Mouse (Mus musculus): ENCODE data around the gene Sphkap. TPM values are rescaled to one million over a fixed set of nuclear protein-coding genes. Genes with fewer than 3 reads are reported as not detected.
A peak's percentile ranks its signal among the peaks of the same experiment; 100 is the strongest.

Sphkap gene
- total RNA-seq, 2 experiments from 2014 or later = 1.2 to 1.6 TPM

DNA sequence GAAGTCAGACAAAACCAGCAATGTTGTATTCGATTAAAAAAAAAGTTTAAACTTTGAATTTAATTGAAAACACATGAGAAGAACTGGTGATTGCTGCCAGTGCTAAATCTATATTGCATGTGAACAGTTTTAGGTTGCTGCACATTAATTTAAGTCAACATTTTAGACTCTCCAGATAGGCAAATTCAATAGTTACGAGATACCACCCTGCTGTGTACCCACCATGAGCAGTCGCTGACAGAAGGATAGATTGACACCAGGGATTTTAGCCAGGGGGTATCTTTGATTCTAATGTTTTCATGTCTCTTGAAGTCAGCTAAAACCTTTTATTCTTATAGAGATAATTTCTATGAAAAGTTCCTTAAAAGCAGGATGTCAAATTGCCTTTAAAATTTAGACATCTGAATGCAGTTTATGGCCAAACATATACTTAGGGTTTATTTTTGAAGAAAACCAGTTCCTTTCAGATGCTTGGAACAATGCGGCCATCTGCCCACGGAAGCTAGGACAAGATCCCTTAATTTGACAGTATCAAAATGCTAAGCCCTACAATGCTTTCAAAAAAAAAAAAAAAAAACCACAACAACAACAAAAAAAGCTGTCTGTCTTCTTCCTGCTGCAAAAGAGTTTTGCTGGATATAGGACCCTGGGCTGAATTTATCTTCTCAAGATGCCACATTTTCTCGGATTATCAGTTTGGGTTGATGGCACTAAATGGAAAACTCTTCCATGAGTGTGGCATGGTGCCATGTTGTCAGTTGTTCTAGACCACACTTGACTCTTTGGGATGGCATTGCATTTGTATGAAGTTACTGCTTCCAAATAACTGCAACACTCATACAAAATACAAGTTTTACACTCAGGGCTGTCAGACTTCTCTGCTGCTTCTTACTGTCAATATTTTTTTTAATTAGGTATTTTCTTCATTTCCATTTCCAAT is 110.6 kb downstream of the Sphkap start:
- DNase-seq = no peak
- intact Hi-C loops (cut with DNase I) = no loop called here

DNA sequence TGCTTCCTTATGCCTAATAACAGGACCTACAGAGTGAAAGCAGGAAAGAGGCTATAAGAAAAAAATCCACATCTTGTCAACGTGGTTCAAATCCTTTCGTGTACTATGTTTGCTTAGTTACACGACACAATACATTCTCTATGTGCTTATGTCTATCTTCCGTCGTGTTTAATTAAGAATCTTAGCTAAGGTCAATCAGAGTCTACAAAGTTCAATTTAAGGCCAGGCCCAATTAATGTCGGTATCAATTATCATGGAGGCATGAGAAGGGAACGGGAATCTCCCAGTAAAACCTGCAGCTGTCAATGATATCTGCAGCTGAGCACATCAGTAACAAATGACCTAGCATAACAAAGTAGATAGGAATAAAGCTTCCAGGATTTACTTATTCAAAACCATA is 122.1 kb downstream of the Sphkap start:
- DNase-seq = no peak
- intact Hi-C loops (cut with DNase I) = no loop called here

DNA sequence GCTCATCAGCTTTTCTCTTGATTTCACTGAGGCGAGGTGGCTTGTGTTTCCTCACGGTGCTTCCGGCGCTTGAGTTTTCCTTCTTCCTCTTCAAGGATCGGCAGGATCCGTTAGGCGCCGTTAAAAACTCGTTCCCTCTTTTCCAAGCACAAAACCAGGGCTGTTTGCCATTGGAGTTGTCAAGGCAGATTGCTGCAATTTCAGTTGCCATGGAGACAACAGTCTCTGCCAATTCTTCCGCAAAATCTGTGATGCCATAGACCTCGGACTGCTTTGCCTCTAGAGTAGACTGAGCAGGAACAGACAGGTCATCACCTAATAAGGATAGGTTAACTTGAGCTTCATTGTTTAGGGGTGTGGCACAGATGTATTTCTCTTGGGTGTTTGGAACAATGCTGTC is 131.0 kb downstream of the Sphkap start:
- intact Hi-C loops (cut with DNase I) = no loop called here
- peak; percentile 8 to 14 for DNase-seq

GRCm38 (mm10) chr1:83276637-83277036 is 131.4 kb downstream of the Sphkap start:
- DNase-seq = no peak
- intact Hi-C loops (cut with DNase I) = no loop called here

- no peak for DNase-seq
- intact Hi-C loops (cut with DNase I) = no loop called here
Observed at GRCm38 (mm10) chr1:83251746-83252145, 156.3 kb downstream of the Sphkap start.

DNA sequence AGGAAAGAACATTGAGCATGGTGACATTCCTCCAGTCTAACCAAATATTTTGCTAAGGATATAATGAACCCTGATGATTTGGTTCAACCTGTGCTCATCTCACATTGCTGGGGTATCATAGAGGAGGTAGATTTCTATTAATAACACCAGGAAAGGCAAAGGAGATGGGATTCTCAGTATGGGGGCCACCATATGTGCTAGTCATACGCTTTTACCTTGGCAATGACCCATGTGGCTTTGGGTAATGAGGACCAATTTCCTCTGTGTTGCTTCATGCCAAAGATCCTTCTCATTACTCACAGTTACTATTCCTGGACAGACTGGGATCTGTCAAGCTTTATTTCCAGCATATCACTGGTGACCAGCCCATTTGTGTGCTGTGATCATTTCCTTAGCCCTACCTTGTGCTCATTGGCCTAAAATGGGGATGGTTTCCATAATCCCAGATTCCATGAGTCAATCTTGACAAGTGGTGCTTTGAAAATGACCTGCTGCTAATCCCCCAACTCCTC is 159.7 kb downstream of the Sphkap start:
- no peak for DNase-seq
- intact Hi-C loops (cut with DNase I) = no loop called here

- intact Hi-C loops (cut with DNase I) = no loop called here
- DNase-seq = no peak
Observed at GRCm38 (mm10) chr1:83227946-83228345, 180.1 kb downstream of the Sphkap start.

DNA sequence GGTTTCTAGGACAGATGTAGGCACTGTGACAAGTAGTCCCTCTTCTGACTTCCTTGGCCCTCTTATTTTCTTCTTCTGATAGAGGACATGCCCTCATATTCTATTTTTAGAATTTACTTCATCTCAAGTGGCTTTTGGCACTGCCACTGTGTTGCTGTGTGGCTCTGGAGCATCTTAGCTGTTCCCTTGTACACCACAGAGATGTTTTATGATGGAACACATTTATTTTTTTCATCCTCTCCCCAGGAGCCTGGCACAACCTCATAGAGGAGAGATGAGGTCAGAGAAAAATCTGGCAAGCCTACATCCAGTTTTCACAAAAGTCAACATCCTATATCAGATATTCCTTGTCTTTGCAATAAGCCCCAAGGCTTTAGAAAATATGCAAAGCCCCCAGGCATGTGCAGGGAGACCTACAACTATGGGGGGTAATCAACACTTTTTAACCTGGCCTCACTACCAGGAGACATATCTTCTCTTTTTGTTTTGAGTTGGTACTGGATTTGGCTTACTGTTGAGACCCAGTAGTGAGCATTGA is 183.5 kb downstream of the Sphkap start:
- DNase-seq = peak in 1 of 2 experiments; percentile 22
- intact Hi-C loops (cut with DNase I) = loop anchor here (5.0 kb wide), 1 partner anchor 183 kb away; the partner anchor contains the start of gene Sphkap

DNA sequence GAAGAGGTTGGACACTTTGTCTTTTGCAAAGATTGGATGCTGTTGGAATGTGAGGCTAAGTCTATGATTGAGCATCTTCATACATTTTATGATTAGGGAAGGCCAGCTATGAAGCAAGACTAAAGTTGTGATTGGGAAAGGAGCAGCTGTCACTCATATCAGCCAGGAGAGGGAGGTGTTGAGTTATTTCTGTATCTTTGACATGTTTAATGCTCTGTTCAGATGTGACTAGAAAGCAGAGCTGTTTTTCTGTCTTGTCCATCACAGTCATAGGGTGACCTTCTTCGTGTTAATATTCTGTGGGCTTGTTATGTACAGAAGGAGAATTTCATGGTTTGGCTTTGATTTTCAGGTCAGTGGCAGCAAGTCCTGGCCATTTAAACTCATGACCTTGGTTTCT is 184.9 kb downstream of the Sphkap start:
- DNase-seq = peak in 1 of 2 experiments; percentile 10
- intact Hi-C loops (cut with DNase I) = loop anchor here (5.0 kb wide), 1 partner anchor 184 kb away; the partner anchor contains the start of gene Sphkap

GRCm38 (mm10) chr1:83218260-83218659 is 189.7 kb downstream of the Sphkap start:
- intact Hi-C loops (cut with DNase I) = loop anchor here (1.0 kb wide), 1 partner anchor 499 kb away; no protein-coding TSS in a partner anchor
- DNase-seq = peak; percentile 20 to 28

- intact Hi-C loops (cut with DNase I) = no loop called here
- no peak for DNase-seq
Observed at GRCm38 (mm10) chr1:83209981-83210380, 198.0 kb downstream of the Sphkap start.

Other genes starting within 250 kb of the Sphkap start
- gene Daw1, start 248.4 kb downstream of the Sphkap start, total RNA-seq (2021) = under 1 TPM in 1 of 2 experiments, not detected in 1; 0.20 TPM

Measured in heart, postnatal 10 days (tissue).